Mouse (Mus musculus) left cerebral cortex, adult 9 months (tissue): Measurements from ENCODE around the gene Acvr1b.

Experiments used
- DNase-seq, 2 experiments: peaks; one replicate each; pipeline ENCODE4 v3.0.0; 2022; ENCODE audit warnings: low spot score in 2 of 2

Gene Acvr1b

DNA sequence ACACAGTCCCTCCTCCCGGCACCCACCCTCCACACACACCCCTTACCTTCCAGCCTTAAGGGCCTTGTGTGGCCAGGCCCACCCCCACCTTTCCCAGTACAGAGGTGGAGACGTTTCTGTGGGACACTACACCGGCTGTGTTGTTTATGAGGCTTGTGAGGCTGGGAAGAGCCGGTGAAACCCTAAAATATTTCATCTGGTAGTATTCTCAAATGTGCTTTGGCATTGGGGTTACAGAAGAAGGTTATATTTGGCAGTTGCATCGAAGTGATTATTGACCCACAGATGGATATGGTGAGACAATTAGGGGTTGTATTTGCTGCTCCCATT is 1.2 kb downstream of the Acvr1b start:
- no peak for DNase-seq

DNA sequence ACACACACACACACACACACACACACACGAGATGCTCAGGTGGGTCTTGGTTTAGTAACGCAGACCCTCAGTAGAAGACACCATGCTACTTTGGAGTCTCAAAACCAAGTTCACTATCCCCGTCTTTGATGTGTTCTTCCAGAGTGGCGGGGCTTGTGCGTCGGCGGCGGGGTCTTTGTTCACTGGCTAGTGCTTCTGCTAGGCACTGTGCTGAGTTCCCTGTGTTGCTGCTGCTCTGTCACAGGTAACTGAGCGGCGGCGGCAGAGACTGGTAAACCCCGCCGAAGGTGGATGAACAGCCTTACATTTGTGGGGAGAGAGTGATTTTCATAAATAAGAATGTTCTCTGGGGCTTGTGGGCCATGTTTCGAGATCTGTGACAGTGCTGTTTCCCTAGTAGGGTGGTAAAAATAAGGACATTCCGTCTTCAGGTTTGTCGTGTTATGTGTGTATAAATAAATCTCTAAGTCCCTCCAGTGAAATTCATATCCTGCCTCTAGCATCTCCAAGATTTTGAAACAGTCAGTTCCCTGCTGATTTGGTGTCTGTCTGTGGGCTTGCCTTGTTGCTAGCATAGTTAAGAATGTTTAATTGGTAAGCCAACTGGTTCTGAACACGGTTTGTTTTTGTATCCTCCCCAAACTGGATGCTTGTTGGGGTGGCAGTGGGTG is 1.9 kb downstream of the Acvr1b start:
- no peak for DNase-seq

DNA sequence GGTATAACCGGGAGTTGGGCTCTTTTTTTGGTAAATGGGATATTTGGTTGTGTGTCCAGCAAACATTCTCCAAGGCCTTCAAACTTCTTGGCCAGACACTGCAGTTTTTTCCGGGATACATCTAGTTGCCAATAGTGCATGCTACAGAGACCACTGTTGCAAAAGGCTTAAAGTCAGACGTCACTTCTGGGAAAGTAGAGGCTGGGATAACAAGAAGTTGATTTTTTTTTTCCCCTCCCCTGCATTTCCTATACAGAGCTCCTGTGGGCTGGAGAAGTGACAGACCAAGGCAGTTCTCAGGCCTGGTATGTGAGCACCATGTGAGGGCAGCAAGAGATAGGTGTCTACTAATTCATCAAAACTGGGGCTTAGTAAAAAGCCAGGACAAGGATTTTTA is 2.4 kb downstream of the Acvr1b start:
- DNase-seq = no peak

DNA sequence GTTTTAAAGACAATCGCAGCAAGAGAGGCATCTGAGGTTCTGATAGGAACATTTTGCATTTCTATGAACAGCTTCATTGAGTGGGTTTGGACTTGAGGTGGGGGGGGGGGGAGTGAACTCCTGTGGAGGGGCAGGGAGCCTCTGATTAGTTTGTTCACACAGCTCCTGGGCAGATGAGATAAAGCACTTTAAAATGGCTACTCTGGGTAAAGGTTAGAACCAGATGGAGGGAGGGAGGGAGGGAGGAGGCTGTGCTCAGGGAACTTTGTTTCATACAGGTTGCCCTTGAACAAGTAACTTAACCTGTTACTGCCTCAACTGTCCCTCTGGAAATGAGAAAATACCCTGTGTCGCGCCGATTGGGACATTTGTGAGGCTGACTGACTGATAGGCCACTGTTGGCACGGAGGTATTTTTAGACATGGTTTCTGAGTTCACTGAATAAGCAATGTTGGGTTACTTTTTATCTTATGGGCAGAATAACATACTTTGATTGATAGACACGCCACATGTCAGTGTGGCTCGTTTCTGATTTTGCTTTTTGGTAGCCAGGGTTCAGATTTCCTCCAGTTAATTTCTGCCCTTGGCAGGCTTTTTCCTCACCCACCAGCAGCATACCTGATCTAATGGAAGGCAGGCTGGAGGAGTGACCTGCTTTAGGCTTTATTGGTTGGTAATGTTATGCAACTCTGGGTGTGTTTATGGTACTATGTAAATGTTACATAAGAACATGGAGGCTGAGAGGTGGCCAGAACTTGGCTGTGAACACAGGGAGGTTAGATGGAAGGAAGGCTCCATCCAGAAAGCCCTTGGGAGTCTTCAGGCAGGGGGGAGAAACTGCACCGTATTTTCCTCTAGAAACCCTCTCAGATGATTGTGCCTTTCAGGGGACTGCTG is 3.2 kb downstream of the Acvr1b start:
- DNase-seq = peak in 1 of 2 experiments; percentile 44

DNA sequence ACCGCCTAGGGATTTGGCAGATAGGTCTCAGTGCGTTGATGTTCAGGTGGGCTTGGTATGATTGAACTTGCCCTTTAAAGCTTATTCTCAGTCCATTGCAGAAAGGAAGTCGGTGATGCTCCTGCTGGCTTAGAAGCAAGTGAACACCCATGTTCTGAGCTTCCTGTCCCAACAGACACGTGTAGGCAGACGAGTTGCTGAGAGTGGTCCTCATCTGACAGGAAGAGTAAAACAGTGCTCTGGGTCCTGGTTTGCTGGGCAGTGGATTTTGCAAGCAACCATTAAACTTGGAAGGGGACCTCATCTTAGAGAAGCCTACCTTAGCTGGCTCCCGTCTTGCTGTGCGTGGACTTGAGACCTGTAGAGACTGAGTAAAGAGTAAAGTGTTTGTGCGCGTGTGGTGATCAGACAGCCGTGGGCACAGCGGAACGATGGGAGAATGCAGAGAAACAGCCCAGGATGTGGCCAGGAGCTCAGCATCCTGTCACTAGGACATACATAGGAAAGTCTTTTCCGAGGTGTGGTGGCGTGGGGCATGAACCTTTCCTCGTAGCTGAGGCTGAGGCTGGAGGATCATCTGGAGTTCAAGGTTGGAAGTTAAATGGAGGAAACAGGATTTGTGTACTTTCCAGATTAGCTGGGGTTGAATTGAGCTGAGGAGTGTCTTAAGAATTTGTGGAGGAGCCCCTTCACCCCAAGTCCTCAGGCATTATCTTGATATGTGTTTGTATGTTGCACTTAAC is 6.7 kb downstream of the Acvr1b start:
- DNase-seq = no peak

DNA sequence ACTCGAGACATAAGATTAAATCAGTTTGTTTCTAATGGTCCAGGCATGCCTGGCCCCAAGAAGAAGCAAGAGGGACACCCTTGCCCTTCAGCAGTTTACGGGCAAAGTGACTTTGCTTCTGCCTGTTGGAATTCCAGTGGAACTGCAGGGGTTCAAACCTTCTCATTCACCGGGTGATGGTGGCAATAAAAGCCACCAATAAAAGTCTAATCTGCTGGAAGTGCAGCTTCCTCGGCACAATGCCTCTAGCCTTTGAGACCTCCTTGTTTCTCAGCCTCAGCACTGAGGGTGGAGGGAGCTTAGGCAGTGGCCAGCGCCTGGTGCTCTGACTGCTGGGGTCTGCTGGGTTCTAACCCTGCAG is 7.2 kb downstream of the Acvr1b start:
- no peak for DNase-seq

DNA sequence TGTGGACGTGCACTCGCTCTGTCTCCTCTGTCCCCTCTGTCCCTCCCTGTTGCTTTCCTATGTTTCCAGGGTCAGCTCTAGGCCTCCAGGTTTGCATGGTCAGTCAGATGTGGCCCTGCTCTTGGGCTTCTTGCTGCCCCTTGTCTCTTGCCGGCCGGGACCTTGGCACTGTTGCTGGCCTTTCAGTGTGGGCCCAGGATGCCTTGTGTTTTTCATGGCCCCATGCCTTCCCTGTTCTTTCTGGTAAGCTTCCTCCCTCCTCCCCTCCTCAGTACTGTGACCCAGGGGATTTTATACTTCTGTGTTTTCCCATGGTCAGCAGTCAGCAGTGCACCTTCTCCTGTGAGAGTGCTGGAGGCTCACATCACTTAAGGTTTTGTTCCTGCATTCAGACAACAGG is 7.6 kb downstream of the Acvr1b start:
- DNase-seq = no peak

DNA sequence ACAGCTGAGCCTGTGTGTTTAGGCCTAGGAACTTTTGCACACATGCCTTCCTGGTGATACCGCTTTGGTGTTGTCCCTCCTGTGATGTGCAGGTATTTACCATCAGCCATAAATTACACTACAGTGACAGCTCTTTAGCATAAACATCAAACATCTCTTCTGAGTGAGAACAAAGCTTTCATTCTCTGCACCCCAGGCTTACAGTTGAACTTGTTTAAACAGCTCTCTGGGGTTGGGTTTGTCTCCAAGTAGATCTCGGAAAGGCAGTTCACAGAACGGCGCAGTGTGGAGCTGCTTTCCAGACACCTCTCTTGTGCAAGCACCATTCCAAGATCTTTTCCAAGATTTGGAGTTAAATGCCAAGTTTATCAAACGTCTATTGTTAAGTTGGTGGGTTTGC is 8.8 kb downstream of the Acvr1b start:
- no peak for DNase-seq

DNA sequence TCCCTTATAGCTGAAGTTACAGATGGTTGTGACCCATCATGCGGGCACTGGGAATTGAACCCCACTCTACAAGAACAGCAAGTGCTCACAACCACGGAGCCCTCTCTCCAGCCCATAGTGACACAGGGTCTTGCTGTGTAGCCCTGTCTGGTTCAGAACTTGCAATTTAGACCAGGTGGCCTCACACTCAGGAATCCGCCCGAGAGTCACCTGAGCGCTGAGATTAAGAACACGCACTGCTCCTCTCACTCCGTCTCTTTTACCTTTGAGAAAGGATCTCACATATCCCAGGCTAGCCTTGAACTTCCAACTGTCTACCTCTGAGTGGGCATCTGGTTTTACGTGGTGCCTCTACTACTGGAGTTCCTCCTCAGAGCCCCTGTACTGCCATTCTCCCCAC is 10.4 kb downstream of the Acvr1b start:
- DNase-seq = no peak

DNA sequence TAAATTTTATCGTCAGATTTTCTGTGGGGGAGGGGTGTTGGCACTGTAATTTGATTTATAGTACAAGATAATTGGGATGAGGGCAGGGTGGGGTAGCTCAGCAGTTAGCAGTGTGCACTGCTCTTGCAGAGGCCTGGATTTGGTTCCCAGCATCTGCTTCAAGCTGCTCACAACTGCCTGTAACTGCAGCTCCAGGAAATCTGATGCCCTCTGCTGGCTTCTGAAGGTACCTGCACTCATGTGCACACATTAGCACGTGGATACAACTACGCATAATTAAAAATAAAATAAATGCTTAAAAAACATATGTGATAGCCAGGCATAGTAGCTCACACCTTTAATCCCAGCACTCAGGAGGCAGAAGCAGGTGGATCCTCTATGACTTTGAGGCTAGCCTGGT is 11.7 kb downstream of the Acvr1b start:
- DNase-seq = no peak

DNA sequence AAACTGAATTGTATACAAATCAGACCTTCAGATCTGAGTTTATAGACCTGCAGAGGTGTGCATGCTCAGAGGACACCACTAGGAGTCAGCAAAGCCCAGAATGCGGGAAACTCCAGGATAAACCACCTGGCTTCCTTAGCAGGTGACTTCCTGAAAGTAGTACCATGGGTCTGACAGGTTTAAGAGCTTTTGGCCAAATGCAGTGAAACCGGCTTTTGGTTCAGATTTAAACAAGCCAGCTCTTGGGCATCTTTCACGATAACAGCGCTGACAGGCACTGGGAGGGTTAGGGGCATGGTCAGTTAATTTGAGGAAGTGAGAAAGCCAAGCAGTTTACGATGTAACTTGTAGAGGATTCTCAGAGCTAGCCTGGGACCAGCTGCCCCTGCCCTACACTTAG is 14.0 kb downstream of the Acvr1b start:
- DNase-seq = no peak

DNA sequence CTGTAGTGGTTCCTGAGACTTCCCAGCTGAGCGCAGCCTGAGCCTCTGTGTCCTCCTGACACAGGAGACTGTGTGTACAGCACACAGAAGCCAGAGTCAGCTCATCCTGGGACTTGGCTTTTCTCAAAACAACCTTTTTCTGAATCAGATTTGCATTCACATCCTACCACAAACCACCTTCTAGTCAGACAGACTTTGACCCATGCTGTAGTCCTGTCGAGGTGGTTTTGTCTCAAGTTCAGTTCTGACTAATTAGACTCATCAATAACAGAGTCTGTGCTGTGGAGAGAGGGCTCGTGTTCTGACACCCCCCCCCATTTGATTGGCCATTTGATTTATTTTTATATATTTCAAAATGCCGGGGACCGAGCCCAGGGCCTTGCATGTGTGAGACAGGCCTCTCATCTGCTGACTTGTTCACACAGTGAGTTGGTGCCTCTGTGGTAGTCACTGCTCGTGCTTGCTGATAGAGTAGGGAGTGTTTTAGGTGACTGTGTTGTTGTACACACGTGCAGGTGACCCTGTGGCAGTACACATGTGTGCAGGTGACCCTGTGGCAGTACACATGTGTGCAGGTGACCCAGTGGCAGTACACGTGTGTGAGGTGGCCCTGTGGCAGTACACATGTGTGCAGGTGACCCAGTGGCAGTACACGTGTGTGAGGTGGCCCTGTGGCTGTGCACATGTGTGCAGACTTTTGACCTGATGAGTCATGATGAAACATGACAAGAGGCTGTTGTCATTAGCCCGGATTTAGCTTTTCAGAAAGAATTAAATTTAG is 16.3 kb downstream of the Acvr1b start:
- DNase-seq = no peak

DNA sequence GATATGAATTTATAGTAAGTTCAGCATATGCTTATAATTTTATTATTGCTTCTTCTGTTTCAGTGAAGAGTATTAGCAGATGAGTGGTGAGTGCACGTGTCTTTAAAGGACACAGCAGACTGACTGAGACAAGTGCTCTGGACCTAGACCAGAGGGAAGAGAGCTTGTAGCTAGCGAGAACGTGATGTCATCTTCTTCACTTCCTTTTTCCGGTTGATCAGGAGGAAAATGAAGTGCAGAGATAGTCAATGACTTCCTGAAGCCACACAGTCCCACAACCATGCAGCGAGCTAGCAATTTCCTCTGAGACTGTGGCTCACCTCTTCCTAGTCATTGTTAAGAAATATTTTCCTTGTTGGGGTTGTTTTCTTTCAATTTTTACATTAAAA is 16.9 kb downstream of the Acvr1b start:
- DNase-seq = no peak

DNA sequence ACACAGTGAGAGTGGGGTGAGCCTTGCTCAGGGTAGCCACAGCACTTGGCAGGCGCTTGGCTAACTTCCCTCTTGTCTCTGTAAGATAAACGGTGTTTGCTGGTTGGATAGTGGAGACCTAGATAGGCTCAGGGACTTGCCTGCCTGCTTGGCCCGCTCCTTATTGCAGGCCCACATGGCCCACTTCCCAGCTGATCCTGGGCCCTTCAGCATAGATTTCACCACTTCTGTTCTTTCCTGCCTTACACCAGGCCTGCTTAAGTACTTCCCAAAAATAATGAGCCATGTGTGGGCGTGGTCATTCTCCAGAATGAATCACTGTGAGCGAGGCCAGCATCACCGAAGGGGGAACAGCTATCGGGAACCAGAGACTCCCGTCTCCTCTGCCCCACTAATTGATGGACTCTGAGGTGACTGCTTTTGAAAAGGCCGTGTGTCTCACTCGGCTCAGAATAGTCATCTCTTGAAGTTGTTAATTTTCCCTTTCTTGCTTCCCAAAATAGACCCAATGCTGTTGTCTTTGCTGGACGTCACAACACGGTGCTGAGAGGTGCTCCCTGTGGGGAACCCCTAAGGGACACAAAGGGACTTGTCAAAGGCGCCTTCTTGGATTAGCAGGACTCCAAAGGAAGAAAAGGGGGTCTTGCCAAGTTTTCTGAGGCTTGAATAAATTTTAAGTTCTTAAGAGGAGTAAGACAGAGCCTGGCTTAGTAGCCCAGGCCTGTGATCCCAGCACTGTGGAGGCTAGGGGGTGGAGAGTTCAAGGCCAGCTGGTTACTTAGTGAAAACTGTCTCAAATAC is 17.8 kb downstream of the Acvr1b start:
- DNase-seq = peak in 1 of 2 experiments; percentile 57

DNA sequence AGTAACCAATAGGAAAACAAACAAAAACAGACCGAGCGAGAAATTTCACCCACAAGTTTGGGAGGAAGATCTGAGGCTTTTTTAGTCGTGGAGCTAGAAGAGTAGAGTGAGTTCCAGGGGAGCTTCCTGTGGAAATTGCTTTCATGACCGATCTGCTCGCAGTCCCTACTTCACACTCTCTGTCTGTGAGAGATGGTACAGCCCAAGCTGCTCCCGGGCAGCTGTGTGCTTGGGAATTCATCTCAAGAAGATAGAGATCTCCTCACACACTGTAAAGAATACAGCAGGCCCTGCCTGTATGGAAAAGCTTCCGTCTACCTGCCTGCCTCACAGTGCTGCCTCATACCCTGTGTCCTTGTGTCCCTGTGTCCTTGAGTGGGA is 18.4 kb downstream of the Acvr1b start:
- DNase-seq = no peak

DNA sequence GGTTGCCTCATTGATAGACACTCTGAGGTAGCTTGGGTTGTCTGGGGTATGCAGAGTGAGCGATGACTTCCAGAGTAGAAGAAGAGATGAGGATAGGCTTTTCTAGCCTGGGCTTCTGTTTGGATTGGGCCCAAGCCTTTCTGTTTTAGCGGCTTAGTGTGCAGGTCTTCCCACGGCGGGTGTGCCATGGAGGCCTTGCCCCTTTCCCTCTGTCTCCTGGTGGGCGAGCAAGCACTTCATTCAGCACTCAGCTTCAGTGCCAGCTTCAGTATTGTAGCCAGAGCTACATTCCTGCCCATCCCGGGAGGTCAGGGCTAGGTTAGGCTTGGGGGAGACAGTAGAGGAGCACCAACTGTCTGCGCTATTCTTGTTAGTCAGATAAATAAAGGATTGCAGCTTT is 18.8 kb downstream of the Acvr1b start:
- no peak for DNase-seq

DNA sequence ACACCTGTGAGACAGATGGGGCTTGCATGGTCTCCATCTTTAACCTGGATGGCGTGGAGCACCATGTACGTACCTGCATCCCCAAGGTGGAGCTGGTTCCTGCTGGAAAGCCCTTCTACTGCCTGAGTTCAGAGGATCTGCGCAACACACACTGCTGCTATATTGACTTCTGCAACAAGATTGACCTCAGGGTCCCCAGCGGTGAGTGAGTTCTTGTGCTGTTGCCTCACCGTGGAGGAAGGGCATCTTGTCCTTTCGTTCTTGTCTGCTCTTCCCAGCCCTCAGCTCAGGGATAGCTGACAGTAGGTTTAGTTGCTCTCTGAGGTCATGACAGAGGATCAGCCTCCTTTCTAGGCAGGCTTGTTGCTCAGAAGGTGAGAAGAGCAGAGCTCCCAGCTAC is 20.1 kb downstream of the Acvr1b start:
- no peak for DNase-seq

DNA sequence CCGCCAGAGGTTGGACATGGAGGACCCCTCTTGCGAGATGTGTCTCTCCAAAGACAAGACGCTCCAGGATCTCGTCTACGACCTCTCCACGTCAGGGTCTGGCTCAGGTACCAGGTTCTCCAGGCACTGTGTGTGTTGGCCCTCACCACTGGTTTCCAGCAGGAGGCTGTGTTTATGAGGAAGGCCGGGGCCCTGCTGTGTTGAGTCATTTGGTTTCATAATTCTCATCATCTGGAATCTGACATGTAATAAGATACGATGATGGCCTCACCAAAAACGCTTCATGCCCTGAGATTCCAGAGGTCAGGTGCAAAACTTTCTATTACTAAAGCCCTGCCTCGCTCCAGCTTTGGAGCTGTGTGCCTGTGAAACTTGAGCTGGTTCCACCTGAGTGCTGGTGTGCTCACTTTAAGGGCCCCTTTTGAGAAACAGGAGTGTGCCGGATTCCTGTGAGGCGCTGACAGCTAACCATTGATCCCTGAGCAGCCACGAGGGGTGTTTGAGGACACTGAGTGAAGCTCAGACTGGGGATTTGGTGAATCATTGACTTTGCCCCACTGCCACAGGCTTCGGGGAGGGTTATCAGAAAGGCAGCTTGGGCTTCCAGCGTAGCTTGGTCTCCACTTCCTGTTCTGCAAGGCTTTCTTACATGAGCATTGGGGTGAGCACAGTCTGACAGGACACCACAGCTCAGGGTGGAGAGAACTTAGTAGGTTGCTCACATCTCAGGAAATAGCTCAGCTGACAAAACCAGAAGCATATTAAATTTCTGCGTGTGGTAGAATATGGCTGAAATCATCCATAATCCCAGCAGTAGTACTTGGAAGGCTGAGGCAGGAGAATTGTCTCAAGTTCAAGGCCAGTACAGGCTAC is 21.3 kb downstream of the Acvr1b start:
- DNase-seq = no peak

DNA sequence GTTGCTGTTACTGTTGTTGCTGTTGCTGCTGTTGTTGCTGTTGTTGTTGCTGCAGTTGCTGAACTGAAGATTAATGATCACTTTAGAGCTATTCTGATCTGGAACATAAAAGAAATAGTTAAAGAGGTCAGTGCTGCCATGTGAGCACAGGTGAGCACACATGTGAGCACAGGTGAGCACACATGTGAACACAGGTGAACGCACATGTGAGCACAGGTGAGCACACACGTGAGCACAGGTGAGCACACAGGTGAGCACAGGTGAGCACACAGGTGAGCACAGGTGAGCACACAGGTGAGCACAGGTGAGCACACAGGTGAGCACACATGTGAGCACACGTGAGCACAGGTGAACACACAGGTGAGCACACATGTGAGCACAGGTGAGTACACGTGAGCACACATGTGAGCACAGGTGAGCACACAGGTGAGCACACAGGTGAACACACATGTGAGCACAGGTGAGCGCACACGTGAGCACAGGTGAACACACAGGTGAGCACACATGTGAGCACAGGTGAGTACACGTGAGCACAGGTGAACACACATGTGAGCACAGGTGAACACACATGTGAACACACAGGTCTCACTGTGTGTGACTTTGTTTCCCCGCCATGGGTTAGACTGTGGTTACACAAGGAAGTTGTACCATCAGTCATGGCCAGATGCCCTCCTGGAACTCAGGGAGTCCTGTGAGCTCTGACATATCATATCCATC is 22.4 kb downstream of the Acvr1b start:
- DNase-seq = no peak

DNA sequence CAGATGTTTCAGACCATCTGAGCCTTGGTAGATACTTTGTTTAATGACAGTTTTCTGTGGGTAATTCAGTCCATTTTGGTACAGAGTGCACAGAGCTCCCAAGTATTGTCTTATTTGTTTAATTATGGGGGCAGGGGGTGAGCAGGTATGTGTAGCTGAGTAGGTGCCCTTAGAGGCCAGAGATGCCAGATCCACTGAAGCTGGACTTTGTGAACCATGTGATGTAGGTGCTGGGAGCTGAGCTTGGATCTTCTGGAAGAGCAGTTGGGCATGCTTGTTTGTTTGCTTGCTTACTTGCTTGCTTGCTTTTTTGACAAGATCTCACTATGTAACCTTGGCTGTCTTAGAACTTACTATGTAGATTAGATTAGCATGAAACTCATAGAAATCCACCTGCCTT is 23.1 kb downstream of the Acvr1b start:
- DNase-seq = no peak
